Mouse (Mus musculus): Measurements from ENCODE around the gene Crym.

The Crym gene

DNA sequence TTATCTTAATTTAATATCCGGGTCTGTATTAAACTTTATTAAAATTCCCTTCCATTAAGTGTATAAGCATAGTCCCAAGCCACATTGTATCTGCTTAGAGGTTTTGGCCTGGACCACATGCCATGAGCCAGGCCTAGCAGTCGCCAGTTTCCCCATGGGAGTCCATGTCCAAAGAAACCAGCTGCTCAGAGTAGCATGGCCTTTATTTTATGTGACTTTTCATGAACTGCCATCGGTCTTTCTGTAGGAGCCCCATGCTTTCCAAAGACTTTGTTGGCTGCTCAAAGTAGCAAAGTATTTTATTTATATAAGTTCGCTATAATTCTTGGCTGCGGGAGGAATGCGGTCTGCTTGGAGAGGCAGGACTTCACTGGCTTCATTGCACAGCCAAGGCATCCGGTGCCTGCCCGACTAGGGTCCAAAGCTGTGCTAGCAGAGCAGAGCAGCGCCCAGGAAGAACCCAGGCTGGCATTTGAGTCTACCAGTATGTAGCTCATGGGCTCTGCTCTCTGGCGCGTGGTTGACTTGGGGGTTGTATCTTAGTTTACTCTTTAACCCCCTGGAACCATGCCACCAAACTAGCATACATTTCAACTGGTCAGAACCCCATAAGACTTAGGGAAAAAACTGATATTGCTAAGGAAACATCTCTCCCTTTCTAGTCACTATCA, 38.2 kb downstream of the Crym start:
- no peak for DNase-seq (ENCODE audit: low spot score)

DNA sequence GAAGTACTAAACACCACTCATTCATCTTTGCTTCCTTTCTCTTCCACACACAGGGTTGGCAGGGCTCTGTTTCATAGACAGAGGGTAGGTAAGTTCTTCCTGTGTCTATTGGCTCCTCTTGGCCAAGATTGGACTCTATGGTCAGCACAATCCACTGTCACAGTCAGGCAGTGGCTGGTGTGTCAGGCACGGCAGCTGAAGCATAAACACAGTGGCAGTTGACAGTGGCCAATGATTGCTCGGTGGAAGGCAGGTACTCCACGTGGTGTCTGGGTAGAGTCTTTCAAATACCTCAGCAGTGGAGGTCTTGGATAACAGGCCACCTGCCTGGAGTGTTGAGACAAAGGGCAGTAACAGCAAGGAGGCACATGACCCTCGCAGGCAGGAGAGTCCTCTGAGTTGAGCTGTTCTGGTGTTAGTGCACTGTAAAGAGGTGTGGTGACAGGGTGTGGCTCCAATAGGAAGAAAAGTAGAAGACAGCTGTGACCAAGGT, 43.7 kb downstream of the Crym start:
- DNase-seq (ENCODE audit: low spot score): no peak

DNA sequence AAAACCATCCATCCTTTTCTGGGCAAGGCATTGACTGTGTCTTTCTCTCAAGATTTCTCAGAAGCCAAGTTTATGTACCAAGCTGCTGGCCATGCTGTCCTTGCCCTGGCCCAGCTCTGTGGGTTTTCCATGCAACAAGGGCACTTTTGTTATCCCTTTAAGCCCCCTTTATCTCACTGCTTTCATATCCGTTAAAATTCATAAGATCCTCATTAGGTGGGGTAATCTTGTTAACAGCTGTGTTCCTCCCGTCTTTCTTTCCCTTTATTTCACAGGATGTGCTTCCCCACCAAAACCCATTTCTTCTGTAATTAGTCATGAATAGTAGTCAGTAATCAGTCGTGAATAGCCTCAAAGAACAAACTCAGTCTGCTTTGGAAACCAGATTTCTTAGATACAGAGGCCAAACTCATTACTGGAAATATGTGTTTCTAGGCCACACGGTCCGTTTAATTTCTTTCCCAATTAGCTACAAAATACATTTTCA, 44.3 kb downstream of the Crym start:
- no peak for DNase-seq (ENCODE audit: low spot score)

DNA sequence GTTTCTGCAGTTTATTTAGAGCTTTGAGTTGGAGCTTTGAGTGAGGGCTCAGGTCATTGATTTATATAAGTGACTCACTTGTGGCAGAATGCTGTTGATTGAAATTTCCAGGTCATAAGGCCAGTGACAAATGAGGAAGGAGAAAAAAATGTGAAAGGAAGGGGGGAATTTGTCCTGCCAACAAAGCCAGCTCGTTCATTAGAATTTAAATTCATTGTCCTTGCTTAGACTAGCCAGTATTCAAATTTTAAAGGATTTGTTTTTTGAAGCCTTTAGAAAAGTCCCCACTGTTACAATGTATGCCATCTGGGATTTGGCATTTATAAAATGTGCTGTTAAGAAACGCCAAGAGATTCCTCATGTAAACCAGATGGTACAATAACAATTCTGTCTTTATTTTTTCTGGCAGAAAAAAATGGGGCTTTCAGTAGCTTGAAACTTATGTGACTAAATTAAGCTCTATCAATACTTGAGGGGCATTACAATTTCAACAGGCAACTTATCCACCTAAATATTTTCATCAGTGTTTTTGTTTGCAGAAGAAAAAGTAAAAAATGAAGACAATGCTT, 45.0 kb downstream of the Crym start:
- DNase-seq (ENCODE audit: low spot score): no peak

DNA sequence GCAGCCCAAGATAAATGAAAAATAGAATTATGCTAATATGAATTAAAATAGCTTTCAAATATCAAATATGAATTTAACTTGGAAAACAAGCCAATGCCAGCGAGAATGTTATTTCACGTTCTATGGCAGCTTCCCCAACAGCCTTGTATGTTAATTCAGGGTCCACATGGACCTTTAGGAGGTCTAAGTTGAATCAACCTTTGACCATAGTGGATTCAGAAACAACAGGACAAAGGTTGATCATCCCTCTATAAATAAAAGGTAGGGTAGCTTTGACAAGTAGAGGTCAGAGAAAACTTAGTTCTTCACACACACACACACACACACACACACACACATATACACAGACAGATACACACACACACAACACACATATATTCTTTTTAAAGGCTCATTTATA, 51.0 kb downstream of the Crym start:
- DNase-seq (ENCODE audit: low spot score): no peak

DNA sequence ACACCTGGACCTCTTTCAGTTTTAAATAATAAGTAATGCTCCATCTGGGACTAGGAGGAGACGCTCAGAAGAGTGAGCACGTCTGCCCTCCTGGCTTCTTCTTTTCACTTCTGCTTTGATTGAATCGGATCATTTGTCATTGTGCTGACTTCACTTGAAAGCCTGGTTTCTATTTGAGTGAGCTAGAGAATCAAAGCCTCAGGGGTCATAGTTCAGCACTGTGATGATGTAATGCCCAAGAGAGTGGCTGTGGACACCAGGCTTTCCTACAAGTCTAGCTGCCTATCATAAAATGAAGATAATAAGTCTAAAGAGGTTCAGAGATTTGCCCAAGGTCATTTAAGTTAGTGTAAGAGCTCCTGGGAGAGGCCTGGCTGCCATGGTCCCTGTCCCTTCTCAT, 51.7 kb downstream of the Crym start:
- DNase-seq (ENCODE audit: low spot score): peak; percentile 2

DNA sequence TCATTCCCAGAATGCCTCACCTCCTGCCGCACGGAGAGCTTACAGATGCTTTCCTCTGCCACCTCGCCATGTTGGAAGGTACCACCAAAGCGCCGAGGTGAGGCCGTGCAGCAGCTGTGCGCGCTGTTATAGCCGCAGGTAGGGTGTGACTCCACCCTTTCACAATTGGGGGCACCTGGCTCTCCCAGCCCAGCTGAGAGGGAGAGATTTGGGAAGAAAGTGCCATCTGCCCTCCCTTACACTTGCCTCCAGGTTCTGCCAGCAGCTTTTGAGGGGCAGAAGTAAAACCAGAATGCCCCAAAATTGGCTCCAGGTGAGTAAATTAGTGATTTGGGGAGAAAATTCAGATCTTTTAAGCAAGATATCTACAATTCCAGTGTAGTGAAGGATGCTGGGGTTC, 56.7 kb downstream of the Crym start, which contains the start of gene Zp2:
Gene Zp2, minus strand, starts transcription at position 101 of the 400 bp plus-strand sequence.
- no peak for DNase-seq (ENCODE audit: low spot score)

DNA sequence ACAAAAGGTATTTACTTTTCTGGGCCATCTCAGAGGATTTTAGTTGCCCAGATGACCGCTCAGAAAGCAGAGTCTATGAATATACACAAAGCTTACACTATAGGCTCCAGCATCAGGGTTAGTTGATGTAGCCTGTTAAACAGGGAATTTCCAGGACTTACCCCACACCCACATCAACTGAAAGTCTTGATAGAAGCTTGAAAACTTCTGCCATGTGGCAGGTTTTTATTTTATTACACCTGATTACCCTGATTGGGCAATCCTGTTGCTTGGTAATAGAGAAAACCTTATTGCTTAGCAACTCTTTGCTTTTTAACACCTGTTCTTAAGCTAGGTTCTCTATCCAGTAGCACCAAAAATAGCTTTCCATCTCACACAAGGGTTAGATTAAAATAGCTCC, 59.2 kb downstream of the Crym start:
- no peak for DNase-seq (ENCODE audit: low spot score)
